Mouse (Mus musculus) adrenal gland, postnatal 4 days (tissue): Measurements from ENCODE around the gene Il1rap. TPM values are rescaled to one million over a fixed set of nuclear protein-coding genes. Genes with fewer than 3 reads are reported as not detected.

Experiments used
- DNase-seq, 2 experiments: peaks; one replicate each; pipeline ENCODE4 v3.0.0; 2021 to 2022; ENCODE audit warnings: low spot score in 2 of 2, mixed read lengths in 2 of 2
- total RNA-seq, 2 experiments: library from RNA; stranded (reverse); gene quantifications; 2 replicates each; pipeline ENCODE4 v1.2.3; 2021

Gene Il1rap
- total RNA-seq, 2 experiments from 2014 or later = 14.4 to 18.8 TPM

DNA sequence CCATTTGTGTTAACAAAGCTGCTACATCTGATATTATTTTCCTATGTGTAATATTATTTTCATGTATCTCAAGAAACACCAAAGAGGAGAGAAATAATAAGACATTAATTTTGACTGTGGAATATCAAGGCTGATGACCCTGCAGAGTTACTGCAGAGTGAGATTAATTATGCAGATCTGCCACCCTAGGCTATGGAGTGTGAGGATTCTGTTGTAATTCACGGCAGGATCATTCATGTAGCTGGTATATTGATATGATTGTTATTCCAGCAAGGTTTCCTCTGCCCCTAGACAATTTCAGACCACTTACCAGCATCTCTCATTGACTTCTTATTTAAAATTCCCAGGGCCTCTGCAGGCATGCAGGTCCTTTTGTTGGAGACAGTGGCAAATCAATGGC lies 29.0 kb downstream of the Il1rap start:
- DNase-seq = no peak

DNA sequence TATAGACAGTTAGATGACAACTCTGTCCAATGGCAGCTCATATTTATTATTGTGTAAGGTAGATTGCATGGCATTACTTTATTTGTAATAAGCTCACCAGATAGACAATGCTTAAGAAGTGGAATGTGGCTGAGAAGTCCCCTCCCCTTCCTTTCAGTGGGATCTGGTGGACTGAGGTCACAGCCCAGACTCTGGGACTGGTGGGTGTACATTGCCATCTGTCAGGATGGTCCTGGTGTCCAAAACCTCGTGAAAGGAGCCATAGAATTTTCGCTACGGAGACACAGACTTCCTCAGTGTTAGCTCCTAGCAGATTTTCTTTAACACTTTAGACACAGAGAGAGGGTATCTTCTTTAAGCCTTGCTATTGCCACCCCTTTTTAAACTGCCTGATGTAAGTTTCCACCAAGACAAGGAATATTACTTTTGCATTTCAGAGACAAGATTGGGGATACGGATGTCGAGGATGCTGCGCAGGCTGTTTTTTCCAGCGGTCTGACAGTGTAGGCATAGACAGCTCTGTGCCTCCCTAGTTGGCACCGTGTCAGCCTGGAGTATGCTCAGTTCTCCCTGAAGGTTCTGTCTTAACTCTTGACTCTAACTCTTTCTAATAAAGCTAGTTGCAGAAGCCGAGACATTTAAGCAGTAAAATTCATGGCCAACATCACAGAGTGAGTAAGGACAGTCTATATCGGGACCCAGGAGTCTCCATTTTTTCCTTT lies 31.2 kb downstream of the Il1rap start:
- no peak for DNase-seq

DNA sequence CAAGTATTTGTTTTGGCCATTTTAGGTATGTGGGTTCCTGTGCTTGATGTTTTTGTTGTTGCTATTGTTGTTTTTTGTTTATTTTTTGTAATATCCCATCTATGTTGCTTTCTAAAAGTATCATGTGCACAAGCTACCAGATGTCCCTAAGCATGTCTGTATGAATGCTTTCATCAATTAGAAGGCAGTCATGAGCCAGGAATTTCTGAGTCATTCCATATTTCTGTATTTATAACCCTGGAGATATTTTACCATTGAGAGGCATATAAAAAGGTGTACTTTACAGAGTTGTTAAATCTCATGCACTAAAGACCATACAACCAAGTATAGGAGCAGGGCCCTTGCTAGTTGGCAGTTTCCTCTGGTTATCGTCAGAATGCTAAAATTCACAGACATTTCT lies 41.6 kb downstream of the Il1rap start:
- no peak for DNase-seq

- DNase-seq = no peak
These were observed 44.6 kb downstream of the Il1rap start for GRCm38 (mm10) chr16:26626065-26626464.

GRCm38 (mm10) chr16:26634800-26635199 lies 53.3 kb downstream of the Il1rap start:
- DNase-seq = no peak

GRCm38 (mm10) chr16:26643077-26643476 lies 61.6 kb downstream of the Il1rap start:
- no peak for DNase-seq

GRCm38 (mm10) chr16:26646066-26646465 lies 64.6 kb downstream of the Il1rap start:
- no peak for DNase-seq

- DNase-seq = no peak
These were observed 65.5 kb downstream of the Il1rap start for GRCm38 (mm10) chr16:26647036-26647435.

- no peak for DNase-seq
These were observed 81.4 kb downstream of the Il1rap start for GRCm38 (mm10) chr16:26662722-26663436.

- no peak for DNase-seq
These were observed 84.9 kb downstream of the Il1rap start for GRCm38 (mm10) chr16:26666401-26666800.

- DNase-seq = no peak
These were observed 87.6 kb downstream of the Il1rap start for GRCm38 (mm10) chr16:26669081-26669480.

DNA sequence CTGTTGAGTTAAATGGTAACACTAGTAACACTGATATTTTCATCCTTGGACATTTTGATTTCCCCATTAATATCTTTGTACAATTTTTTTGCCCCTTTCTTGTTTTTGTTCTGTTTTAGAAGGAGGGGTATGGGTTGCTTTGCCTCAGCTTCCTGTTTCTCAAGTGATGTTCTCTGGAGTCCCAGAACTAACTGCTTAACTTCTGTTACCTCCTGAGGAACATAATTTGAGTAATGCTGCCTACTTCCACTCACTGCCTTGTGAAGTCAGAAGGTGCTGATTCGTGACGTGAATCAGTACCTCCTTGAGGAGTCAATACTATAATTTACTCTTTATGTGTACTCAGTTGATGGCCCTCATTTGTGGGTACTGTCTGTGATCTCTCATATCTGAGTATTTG lies 98.9 kb downstream of the Il1rap start:
- no peak for DNase-seq

GRCm38 (mm10) chr16:26689771-26690170 lies 108.3 kb downstream of the Il1rap start:
- DNase-seq = no peak

DNA sequence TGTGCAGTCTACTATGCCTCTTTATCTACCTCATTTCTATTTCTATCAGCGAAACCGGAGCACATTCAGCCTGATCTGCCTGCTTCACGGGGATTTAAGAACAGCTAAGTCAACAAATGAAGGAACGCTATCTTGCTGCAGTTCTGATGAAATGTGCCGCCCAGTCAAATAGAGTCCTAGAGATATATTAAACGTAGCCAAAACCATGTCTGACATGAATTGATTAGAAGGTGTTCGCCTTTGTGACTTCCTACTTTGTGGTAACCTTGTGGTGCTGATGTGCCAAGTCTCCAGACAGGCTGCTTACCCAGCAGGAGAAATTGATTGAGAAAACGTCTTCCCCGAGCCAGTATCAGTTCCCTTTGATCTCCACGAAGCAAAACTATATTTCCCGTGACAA lies 109.8 kb downstream of the Il1rap start:
- DNase-seq = no peak

- DNase-seq = no peak
These were observed 116.6 kb downstream of the Il1rap start for GRCm38 (mm10) chr16:26698076-26698475.

GRCm38 (mm10) chr16:26700440-26701103 lies 119.1 kb downstream of the Il1rap start:
- DNase-seq = no peak

DNA sequence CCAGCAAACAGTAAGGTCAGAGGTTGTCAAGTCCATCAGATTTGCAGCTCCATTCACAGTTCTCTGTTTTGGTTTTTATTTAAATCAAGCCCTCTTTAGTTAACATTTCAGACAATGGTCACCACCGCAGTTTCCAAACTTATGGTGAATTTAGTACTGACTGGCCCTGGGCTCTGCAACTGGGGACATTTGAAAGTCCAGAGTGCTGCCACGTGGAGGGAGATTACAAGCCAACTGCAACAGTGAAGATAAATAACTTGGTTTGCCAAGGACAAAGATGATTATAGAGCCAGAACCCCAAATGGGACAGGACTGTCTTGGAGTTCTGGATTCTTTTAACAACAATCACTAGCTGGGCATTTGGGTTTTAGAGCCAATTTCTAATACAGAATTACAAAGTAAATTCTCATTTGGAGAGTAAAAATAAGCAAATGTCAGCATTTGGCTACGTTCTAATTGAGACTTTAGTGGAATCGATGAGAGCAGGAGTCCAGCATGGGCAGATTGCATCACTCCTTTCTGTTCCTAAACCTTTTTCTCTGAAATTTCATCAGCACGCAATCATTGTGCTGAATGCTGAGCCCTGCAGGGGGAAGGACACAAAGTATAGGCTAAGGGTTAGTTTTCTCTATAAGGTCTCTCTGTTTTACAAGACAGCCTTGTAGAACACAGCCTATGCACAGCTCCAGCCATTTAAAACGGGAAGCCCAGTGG lies 124.3 kb downstream of the Il1rap start:
- DNase-seq = no peak

DNA sequence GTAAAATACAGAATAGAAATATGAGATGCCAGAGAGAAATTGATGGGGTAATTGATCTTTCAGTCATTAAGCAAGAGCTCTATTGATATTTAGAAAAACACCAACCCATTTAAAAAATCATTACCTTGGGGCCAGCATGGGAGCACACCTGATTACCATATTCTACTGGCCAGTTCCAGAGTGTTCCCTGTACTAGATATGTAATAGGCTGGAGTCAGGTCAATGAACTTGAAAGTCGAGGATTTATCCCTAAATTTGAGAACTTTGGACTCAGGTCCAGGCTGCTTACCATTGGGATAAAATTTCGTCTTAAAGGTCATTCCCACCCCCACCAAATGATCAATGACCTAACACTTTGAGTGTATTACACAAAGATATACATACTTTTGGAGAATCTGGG lies 125.0 kb downstream of the Il1rap start:
- DNase-seq = no peak

DNA sequence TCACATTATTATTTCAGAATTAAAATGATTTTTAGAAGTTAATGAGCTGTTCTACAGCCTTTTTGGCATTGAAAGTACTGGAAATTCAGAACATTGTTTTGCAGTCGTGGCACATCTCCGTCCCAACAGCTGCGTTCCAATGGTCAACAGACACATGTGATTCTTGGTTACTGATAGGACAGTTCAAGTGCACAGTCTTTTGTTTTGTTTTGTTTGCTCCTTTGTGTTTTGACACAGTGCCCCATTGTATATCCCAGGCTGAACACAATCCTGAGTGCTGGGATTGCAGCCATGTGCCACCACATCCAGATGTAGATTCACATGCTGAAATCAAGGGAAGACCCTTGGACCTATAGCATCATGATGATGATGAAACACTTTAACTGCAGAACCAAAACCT lies 129.4 kb downstream of the Il1rap start:
- no peak for DNase-seq

DNA sequence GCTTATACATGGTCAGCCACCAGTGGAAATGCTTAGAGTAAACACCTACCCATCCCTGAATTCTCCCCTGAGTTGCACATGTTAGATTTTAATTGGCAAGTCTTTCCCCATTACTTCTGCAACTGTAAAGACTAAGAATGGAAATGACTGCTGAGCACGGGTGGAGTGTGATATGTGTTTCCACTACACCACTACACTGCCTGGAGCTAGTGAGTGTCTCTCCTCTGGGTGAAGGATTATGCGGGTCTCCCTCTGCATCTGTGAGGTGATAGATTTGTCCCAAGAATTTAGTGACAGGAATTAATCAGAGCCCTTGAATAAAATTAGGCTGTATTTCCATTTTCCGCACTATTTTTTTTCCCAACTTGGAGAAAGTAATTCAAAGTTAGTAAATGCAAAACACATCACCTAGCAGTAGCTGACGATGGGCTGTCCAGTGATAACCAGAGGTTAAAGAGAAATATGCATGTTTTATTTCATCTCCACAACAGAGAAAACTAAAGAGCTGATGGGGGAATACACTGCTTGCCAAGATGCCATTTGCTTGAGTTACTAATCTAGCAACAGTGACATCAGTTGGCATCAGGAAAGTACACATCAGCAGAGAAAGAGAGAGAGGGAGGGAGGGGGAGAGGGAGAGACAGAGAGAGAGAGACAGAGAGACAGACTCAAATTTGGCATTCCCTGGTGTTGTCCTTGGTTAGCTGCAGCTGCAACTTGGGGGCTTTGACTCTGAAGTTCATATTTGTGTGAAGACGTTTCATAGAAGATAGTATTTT lies 132.2 kb downstream of the Il1rap start:
- no peak for DNase-seq

DNA sequence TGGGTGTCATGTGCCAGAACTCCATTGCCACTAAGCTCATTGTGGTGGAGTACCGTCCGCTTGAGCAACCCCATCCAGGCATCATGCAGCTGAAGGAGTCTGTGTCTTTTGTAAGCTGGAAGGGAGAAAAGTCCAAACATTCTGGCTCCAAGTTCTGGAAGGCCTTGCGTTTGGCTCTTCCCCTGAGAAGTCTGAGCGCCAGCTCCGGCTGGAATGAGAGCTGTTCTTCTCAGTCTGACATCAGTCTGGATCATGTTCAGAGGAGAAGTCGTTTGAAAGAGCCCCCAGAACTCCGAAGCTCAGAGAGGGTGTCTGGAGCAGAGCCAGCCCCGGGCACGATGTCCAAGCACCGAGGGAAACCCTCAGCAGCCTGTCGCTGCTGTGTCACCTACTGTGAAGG lies 141.0 kb downstream of the Il1rap start:
- no peak for DNase-seq
